Mouse (Mus musculus) central nervous system, embryonic 14 days (tissue): ENCODE measurements around the gene Gabra5. TPM values are rescaled to one million over a fixed set of nuclear protein-coding genes. Genes with fewer than 3 reads are reported as not detected.

ENCODE experiments used
- polyA plus RNA-seq: library from polyadenylated mRNA; depleted of rRNA; stranded (reverse); fragments of >200 nt; gene quantifications from 2 replicates; pipeline ENCODE4 v1.2.3, GENCODE M21; 2012; rRNA removed

Gene Gabra5
- 13.5 and 15.6 TPM in 2 replicates for polyA plus RNA-seq

DNA sequence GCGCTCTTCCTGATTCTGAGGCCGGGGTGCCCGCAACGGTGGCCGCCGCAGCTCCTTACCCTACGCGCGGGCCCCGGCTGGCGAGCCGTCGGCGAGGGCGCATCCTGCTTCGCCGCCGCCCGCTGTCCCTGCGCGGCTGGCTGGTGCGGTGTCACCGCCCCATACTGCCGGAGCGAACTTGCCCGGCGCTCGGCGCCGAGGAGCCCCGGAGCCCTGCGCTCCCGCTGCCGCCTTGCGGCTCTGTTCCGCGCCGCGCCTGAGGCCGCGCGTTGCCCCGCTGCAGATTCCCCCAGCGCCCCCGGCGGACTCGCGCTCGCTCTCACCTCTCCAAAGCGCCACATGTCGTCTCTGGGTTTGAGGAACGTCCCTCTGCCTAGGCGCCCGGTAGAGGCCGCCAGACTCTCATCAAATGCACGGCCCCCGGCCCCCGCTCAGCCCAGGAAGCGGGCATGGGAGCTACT is at the start of gene Gabra5:
Gene Gabra5 (minus strand): TSS at position 379 of the 461 bp plus-strand sequence.

DNA sequence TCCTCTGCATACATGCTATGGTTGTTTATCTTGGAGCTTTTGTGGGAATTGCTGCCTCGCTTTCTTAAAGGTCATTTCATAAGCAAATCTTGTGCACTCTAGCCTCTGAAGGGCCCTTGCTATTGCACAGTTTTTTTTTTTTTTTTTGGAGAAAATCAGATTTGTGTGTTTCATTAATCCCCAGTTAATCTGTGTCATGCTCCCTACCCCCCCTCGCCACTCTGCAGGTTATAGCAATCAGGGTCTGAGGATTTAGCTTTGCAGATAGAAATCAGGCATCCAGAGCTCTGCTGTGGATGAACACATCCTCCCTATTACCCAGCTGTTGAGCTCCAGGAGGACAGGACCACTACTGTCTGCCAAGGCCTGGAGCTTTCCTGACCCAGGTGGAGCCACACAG is 90.5 kb downstream of the Gabra5 start, which contains the start of gene Gabrb3:
Gene Gabrb3 (plus strand): TSS at position 301 of the 400 bp plus-strand sequence.

DNA sequence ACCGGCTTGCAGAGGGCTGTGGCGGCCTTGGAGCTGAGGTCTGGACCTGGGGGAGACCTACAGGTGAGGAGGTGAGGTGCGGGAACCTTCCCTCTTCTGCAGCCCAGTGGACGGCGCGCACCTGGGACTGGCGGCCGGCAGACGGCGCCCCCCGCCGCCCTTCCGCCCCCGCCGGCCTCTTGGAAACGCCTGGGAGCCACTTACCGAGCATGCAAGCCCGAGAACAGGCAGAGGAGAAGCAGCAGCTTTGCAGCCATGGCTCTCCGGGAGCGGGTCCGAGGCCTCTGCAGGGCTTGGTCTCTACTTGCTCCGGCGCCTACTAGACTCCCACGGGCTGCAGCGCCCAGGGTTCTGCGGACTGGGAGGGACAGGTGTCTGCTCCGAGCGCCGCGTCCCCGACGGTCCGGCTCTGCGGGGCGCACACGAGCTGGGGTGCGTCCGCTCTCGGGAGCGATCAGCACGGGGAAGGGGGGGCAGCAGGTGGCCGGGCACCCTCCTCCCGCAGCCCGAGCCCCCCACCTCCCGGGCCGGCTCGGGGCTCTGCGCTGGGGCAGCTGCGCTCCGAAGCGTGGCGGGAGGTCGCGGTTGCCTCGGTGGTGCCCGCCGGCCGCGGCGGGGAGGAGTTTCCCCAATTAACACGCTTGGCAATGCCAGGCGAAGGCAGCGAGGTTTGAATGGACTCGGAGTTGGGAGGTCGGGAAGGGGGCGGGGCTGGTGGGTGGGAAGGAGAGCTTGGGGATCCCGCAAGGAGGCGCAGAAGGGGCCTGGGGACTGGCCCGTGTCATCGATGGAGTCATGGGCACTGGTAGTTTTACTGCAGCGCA is 123.1 kb downstream of the Gabra5 start, which contains the start of gene Gabrg3:
Gene Gabrg3 (minus strand): TSS at position 672 of the 824 bp plus-strand sequence.

Other genes with a start within 250 kb of the Gabra5 start
- 1.7 and 1.8 TPM in 2 replicates for gene Gabrg3, start 122.9 kb downstream of the Gabra5 start, polyA plus RNA-seq
- gene Gabrb3, start 90.4 kb downstream of the Gabra5 start, polyA plus RNA-seq, result 31.9 and 33.4 TPM in 2 replicates